Comparison of ENCODE assay signal across 18 mouse cellular contexts in the genomic region with DNA sequence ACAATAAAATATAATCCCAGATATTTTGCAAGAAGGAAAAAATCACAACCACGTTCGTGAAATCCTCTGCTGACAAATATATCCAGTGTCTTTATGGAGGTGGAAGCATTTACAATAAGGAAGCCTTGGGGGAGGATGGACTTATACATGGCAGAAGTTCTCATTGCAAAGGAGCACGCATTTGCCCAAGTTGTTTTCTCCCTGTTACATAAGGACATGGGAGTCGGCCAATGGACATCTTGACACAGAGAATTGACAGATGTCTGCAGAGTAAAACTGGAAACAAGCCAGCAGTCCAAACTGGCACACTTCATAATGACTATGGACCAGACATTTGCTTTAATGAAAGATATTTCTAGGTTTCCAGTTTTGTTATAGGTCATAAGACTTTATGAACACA. TPM values are rescaled to one million over a fixed set of nuclear protein-coding genes. Genes with fewer than 3 reads are reported as not detected.
DNase-seq lines count a peak whose midpoint lies in the region; ATAC-seq lines count a peak whose summit lies in the region.
"Had no signal": no experiment of that assay in that cellular context is flagged by ENCODE, and none has a peak within 500 bp of the region (broad histone marks: within the 10 kb centered on the region; RNA-seq: fewer than 3 reads in every experiment).

No protein-coding gene starts in this region.

- no peaks in the 10 kb centered on the region for H3K9me3 ChIP-seq in forebrain, embryonic 14.5 days (replicated peaks; ENCODE audit: control insufficient read depth, low read length)
- no peaks in the 10 kb centered on the region for H3K9me3 ChIP-seq in forebrain, embryonic 11.5 days (ENCODE audit: control insufficient read depth, low read length)
- H3K9me3 ChIP-seq: forebrain, embryonic 12.5 days; heart, embryonic 12.5 days had no signal

- DNase-seq in forebrain, embryonic 14.5 days (ENCODE audit: low spot score), result peak; percentile 53
- DNase-seq in forebrain, embryonic 11.5 days (ENCODE audit: low spot score), result no peak
- DNase-seq in left cerebral cortex, postnatal 25 days (ENCODE audit: low spot score in 2 of 2), result peak; percentile 16 to 50
- DNase-seq in left cerebral cortex, adult 11 months (ENCODE audit: low spot score), result no peak
- DNase-seq in cerebellum, adult 11 months, result peak; percentile 86
- DNase-seq in cerebellum, postnatal 36 days, result peak; percentile 77 to 91
- no peak for DNase-seq in spleen, postnatal 4 days (ENCODE audit: low spot score in 2 of 2)
- DNase-seq: lung, adult 18-20 months; retina, postnatal 1 day had no signal

- H3K36me3 ChIP-seq in forebrain, embryonic 14.5 days (ENCODE audit: control insufficient read depth, insufficient read depth, low read length), result no peaks in the 10 kb centered on the region
- H3K36me3 ChIP-seq in forebrain, embryonic 11.5 days (ENCODE audit: control insufficient read depth, insufficient read depth, low read length), result no peaks in the 10 kb centered on the region
- H3K36me3 ChIP-seq: forebrain, embryonic 12.5 days; heart, embryonic 12.5 days had no signal

- H3K27ac ChIP-seq in forebrain, embryonic 14.5 days (ENCODE audit: low read depth, low read length), result no peak overlapping the region
- H3K27ac ChIP-seq in forebrain, embryonic 11.5 days (ENCODE audit: low read depth, low read length), result no peak overlapping the region
- H3K27ac ChIP-seq: forebrain, embryonic 12.5 days had no signal

- WGBS in forebrain, embryonic 14.5 days, result 75% methylated on average over 4 of the region's 4 CpGs
- WGBS in forebrain, embryonic 11.5 days, result 88% methylated on average over 4 of the region's 4 CpGs

- ATAC-seq in forebrain, embryonic 14.5 days, result peak; percentile 24; the same call in 1 of the 2 replicates
- ATAC-seq in forebrain, embryonic 11.5 days (replicated peaks; ENCODE audit: low FRiP score), result no peak
- ATAC-seq in monocyte, adult 5-6 weeks (replicated peaks; ENCODE audit: insufficient number of reproducible peaks, low FRiP score, low TSS enrichment, poor library complexity, severe bottlenecking), result no peak
- ATAC-seq: intestine, embryonic 16.5 days had no signal

- H3K4me3 ChIP-seq in forebrain, embryonic 14.5 days (ENCODE audit: low read depth, low read length), result no peak overlapping the region
- H3K4me3 ChIP-seq in forebrain, embryonic 11.5 days (ENCODE audit: low read depth, low read length), result no peak overlapping the region
- H3K4me3 ChIP-seq: forebrain, embryonic 12.5 days; heart, embryonic 12.5 days had no signal

- no peak overlapping the region for H3K9ac ChIP-seq in forebrain, embryonic 14.5 days (ENCODE audit: low read length)
- H3K9ac ChIP-seq in forebrain, embryonic 11.5 days (ENCODE audit: low read length), result no peak overlapping the region
- H3K9ac ChIP-seq: forebrain, embryonic 12.5 days; heart, embryonic 12.5 days had no signal

- H3K27me3 ChIP-seq in forebrain, embryonic 14.5 days (replicated peaks; ENCODE audit: control insufficient read depth, insufficient read depth, low read length), result no peaks in the 10 kb centered on the region
- H3K27me3 ChIP-seq in forebrain, embryonic 11.5 days (ENCODE audit: control insufficient read depth, insufficient read depth, low read length), result no peaks in the 10 kb centered on the region
- H3K27me3 ChIP-seq: forebrain, embryonic 12.5 days; heart, embryonic 12.5 days had no signal

- intact Hi-C loops in left cerebral cortex, postnatal 25 days (cut with DNase I), result no loop called here

- no peak overlapping the region for H3K4me2 ChIP-seq in forebrain, embryonic 14.5 days (ENCODE audit: low read length)
- H3K4me2 ChIP-seq in forebrain, embryonic 11.5 days (ENCODE audit: low read depth, low read length, severe bottlenecking), result no peak overlapping the region
- H3K4me2 ChIP-seq: forebrain, embryonic 12.5 days; heart, embryonic 12.5 days had no signal

- H3K4me1 ChIP-seq in forebrain, embryonic 14.5 days (ENCODE audit: control insufficient read depth, insufficient read depth, low read length), result no peaks in the 10 kb centered on the region
- H3K4me1 ChIP-seq in forebrain, embryonic 11.5 days (replicated peaks; ENCODE audit: control insufficient read depth, insufficient read depth, low read length), result no peaks in the 10 kb centered on the region
- H3K4me1 ChIP-seq: forebrain, embryonic 12.5 days had no signal

RNA-seq across cellular contexts. Expression of a gene that starts 38.4 kb away (rescaled TPM):
- polyA plus RNA-seq in forebrain, embryonic 14.5 days (2014; fragmentation: Nextera tagmentation; extraction: Ambion mirVana), result 4.3 and 6.2 TPM in 2 replicates
- polyA plus RNA-seq in forebrain, embryonic 11.5 days (2014; fragmentation: Nextera tagmentation; extraction: Ambion mirVana), result 1.7 and 1.9 TPM in 2 replicates
- 1 to 10 TPM; 6.9 to 9.2 TPM for total RNA-seq in left cerebral cortex, postnatal 25 days (2021)
- total RNA-seq in monocyte, adult 5-6 weeks (2017), result not detected in 3 replicates
- total RNA-seq: common myeloid progenitor, adult 5-6 weeks; gastrocnemius, adult 8-10 months had no signal
- polyA plus RNA-seq: large intestine, adult 2 months; limb, embryonic 14.5 days; testis, adult 2 months had no signal

RNA-seq across cellular contexts. Expression of a gene that starts 44.9 kb away (rescaled TPM):
- polyA plus RNA-seq in forebrain, embryonic 14.5 days (2014; fragmentation: Nextera tagmentation; extraction: Ambion mirVana), result 70.4 and 75.7 TPM in 2 replicates
- polyA plus RNA-seq in forebrain, embryonic 11.5 days (2014; fragmentation: Nextera tagmentation; extraction: Ambion mirVana), result 105 and 110 TPM in 2 replicates
- total RNA-seq in left cerebral cortex, postnatal 25 days (2021), result 10 to 100 TPM; 40.6 to 41.1 TPM
- total RNA-seq in monocyte, adult 5-6 weeks (2017), result 132 to 205 TPM (median 190 TPM) in 3 replicates

Comparison
In these comparisons a context has a peak if more than half of its experiments do, and no peak if none do; other contexts are left out.
1. DNase-seq: peak in forebrain, embryonic 14.5 days (single experiment), left cerebral cortex, postnatal 25 days (2 of 2), cerebellum, adult 11 months (single experiment) and cerebellum, postnatal 36 days (2 of 2); none in forebrain, embryonic 11.5 days (single experiment), left cerebral cortex, adult 11 months (single experiment) and spleen, postnatal 4 days (0 of 2).